Mouse (Mus musculus): ENCODE data around the gene Myo10. TPM values are rescaled to one million over a fixed set of nuclear protein-coding genes. Genes with fewer than 3 reads are reported as not detected.

Myo10 gene
- polyA plus RNA-seq, 1 experiment: 20.8 TPM

DNA sequence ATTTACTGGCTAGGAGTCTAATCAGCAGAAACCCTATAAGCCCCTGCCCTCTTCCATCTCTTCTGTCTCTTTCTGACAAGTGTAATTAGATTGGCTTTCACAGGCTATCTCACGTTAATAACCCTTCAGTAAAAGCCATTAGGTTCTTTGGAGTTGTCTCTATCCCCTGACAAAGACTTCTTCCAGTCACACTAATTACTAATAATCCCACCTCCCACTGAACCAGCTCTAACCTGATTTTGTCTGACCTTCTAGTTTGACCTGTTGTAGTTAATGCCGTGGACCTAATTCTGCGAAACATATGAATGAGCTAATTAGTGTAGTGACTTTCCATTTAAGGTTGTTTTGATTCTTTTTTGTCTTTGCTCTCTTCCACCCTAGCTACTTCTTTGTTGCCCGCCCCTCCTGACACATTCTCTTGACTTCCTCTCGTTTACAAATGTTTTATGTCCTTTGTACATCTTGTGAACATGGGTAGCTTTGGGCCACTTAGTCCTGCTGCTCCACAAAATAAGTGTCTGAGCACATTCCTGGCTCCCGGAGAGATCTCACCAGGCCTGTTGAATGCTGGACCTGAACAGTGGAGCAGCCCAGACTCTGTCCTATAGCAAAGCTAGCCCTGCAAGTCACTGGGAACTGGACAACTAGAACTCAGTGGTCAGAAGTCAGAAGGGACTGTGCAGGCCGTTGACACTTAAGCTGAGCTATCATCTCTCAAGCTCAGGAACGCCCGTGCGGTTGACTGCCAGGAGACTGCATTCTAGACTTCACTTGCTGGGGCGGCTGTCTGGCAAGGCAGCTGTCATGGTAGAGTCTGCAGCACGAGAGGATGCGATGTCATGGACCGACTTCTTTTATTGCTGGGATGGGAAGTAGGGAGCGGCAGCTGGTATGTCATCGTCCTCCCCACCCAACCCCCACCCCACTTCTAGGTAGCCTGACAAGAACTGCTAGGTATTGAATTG, 47.2 kb downstream of the Myo10 start:
- no peaks in the 10 kb centered on the region for H3K27me3 ChIP-seq (ENCODE audit: control insufficient read depth, insufficient read depth, low read length)
- TF ChIP-seq CTCF (IDR thresholded peaks at IDR 0.05; ENCODE audit: extremely low read depth, insufficient read length, insufficient replicate concordance, low read depth, low read length) (no peak), POLR2A (IDR thresholded peaks at IDR 0.05; ENCODE audit: low read depth, low read length) (no peak)
- H3K4me3 ChIP-seq (ENCODE audit: low read depth, low read length): no peak overlapping the region
- no peaks in the 10 kb centered on the region for H3K4me1 ChIP-seq (ENCODE audit: control insufficient read depth, insufficient read depth, insufficient read length, low read length)
- H3K27ac ChIP-seq (ENCODE audit: insufficient read depth, low read depth, low read length): no peak overlapping the region
- H3K36me3 ChIP-seq (ENCODE audit: control insufficient read depth, insufficient read depth, low read length): 0 out of 2 replicates have a peak, but pooled peaks cover 2% of the 10 kb centered on the region
- 65% methylated on average over 16 of the region's 16 CpGs for WGBS

DNA sequence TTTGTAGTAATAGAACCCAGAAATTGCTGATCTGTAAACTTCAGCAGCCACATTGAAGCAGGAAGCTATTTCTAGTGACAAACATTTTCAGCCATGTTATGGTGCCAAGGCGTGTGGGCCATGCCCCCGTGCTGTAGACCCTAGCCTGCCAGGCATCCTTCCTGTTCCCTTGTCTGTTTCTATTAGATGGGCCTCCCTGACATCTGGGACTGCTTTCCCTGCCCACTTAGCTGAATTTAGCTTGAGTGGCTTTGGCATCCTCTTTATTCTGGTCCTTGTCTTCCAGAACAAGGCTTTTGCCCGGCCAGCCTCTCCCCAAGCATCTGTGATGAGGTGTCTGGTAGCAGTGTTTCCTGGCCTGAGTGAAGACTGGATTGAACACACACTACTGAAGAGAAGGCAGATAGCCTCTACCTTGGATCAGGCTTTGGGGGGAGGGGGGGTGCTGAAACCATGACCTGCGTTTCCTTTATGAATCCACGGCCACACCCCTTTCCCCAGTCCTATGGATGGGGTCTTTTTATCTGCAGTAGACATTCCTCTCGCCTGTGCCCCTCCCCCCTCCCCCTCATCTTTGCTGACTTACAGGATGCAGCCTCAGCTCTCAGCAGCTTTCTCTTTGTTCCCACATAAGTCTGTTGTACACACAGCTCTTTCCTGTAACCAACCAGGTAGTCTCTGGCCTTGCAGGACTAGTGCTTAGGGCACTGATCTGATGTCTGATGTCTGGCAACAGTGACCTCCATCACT, 51.1 kb downstream of the Myo10 start:
- Histone ChIP-seq H3K36me3 (ENCODE audit: control insufficient read depth, insufficient read depth, low read length) (no peaks in the 10 kb centered on the region), H3K27me3 (ENCODE audit: control insufficient read depth, insufficient read depth, low read length) (no peaks in the 10 kb centered on the region), H3K27ac (ENCODE audit: insufficient read depth, low read depth, low read length) (no peak overlapping the region), H3K4me1 (ENCODE audit: control insufficient read depth, insufficient read depth, insufficient read length, low read length) (peaks cover 3% of the 10 kb centered on the region; the same call in 1 of the 2 replicates), H3K4me3 (ENCODE audit: low read depth, low read length) (no peak overlapping the region)
- TF ChIP-seq CTCF (IDR thresholded peaks at IDR 0.05; ENCODE audit: extremely low read depth, insufficient read length, insufficient replicate concordance, low read depth, low read length) (no peak), POLR2A (IDR thresholded peaks at IDR 0.05; ENCODE audit: low read depth, low read length) (no peak)
- 78% methylated on average over 6 of the region's 6 CpGs for WGBS

DNA sequence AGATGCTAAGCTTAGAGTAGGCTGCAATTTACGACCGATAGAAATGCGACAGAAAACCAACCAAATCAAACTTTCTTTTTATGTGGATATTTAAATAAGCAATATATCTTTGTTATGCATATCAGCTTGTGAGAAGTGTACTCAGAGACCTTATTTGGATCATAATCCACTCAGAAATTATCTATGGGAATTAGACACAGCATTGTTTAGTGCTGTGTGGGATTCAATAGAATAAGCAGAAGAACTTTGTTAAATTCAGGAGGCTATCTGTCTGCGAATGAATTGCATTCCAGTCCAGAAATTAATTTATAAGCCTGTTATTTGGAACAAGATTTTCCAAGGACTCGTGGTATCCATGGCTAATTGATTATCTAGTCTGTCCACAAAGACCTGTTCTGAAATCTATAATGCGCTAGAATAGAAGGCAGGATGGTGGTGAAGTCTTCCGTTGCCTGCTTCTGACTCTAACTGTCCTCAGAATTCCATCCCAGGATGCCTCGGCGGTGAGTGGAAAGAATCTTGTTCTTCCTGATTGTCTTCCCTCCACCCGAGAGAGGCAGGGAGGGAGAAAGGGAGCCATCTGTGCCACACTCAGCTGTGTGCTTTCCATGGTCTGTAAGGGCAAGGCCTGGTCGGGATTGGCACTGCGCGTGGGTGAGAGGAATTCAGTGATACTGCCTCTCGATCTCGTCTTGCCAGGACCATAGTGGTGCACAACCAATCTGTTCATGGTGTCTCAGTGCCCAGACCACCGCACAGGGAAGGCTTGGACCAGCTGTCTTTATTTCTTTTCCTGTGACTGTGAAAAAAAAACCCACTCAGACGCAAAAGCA, 52.0 kb downstream of the Myo10 start:
- no peaks in the 10 kb centered on the region for H3K36me3 ChIP-seq (ENCODE audit: control insufficient read depth, insufficient read depth, low read length)
- peaks cover 3% of the 10 kb centered on the region; the same call in 1 of the 2 replicates for H3K4me1 ChIP-seq (ENCODE audit: control insufficient read depth, insufficient read depth, insufficient read length, low read length)
- H3K4me3 ChIP-seq (ENCODE audit: low read depth, low read length): no peak overlapping the region
- TF ChIP-seq CTCF (IDR thresholded peaks at IDR 0.05; ENCODE audit: extremely low read depth, insufficient read length, insufficient replicate concordance, low read depth, low read length) (no peak), POLR2A (IDR thresholded peaks at IDR 0.05; ENCODE audit: low read depth, low read length) (no peak)
- no peaks in the 10 kb centered on the region for H3K27me3 ChIP-seq (ENCODE audit: control insufficient read depth, insufficient read depth, low read length)
- no peak overlapping the region for H3K27ac ChIP-seq (ENCODE audit: insufficient read depth, low read depth, low read length)
- 91% methylated on average over 17 of the region's 17 CpGs for WGBS

DNA sequence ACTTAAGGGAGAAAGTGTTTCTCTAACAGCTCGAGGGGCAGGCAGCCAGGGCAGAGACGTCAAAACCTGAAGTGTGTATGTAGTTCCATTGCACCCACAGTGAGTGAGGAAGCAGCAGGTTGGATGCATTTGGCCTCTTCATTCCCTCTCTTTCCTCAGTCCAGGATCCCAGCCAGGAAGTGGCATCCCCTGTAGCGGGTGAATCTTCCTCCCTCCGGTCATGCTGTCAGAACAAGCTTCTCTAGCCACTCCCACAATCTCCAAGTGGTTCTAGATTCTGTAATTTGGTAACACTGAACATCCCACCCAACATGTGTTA, 52.6 kb downstream of the Myo10 start:
- Histone ChIP-seq H3K36me3 (ENCODE audit: control insufficient read depth, insufficient read depth, low read length) (no peaks in the 10 kb centered on the region), H3K4me1 (ENCODE audit: control insufficient read depth, insufficient read depth, insufficient read length, low read length) (peaks cover 3% of the 10 kb centered on the region; the same call in 1 of the 2 replicates), H3K27ac (ENCODE audit: insufficient read depth, low read depth, low read length) (no peak overlapping the region), H3K27me3 (ENCODE audit: control insufficient read depth, insufficient read depth, low read length) (no peaks in the 10 kb centered on the region), H3K4me3 (ENCODE audit: low read depth, low read length) (no peak overlapping the region)
- TF ChIP-seq POLR2A (IDR thresholded peaks at IDR 0.05; ENCODE audit: low read depth, low read length): no peak
- TF ChIP-seq CTCF (IDR thresholded peaks at IDR 0.05; ENCODE audit: extremely low read depth, insufficient read length, insufficient replicate concordance, low read depth, low read length): no peak
- WGBS: 92% methylated on average over 4 of the region's 4 CpGs

DNA sequence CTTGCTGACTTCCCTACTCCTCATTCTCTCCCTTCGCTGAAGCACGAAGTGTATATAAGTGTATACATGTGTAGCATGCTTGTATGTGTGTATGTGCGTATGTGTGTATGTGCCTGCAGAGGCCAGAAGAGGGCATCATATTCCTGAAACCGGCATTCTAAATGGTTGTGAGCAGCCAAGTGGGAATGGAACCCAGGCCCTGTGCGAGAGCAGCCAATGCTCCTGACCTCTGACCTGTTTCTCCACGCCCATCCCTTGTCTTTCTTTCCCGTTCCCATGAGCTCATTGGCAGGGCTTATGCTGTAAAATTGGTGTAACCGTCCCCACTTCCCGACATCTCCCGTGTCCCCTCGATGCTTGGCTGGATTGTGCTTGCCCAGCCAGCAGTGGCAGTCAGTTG, 53.0 kb downstream of the Myo10 start:
- Histone ChIP-seq H3K27me3 (ENCODE audit: control insufficient read depth, insufficient read depth, low read length) (no peaks in the 10 kb centered on the region), H3K36me3 (ENCODE audit: control insufficient read depth, insufficient read depth, low read length) (no peaks in the 10 kb centered on the region), H3K4me3 (ENCODE audit: low read depth, low read length) (no peak overlapping the region), H3K27ac (ENCODE audit: insufficient read depth, low read depth, low read length) (no peak overlapping the region), H3K4me1 (ENCODE audit: control insufficient read depth, insufficient read depth, insufficient read length, low read length) (peaks cover 3% of the 10 kb centered on the region; the same call in 1 of the 2 replicates)
- 93% methylated on average over 11 of the region's 11 CpGs for WGBS
- TF ChIP-seq CTCF (IDR thresholded peaks at IDR 0.05; ENCODE audit: extremely low read depth, insufficient read length, insufficient replicate concordance, low read depth, low read length): no peak
- no peak for TF ChIP-seq POLR2A (IDR thresholded peaks at IDR 0.05; ENCODE audit: low read depth, low read length)

DNA sequence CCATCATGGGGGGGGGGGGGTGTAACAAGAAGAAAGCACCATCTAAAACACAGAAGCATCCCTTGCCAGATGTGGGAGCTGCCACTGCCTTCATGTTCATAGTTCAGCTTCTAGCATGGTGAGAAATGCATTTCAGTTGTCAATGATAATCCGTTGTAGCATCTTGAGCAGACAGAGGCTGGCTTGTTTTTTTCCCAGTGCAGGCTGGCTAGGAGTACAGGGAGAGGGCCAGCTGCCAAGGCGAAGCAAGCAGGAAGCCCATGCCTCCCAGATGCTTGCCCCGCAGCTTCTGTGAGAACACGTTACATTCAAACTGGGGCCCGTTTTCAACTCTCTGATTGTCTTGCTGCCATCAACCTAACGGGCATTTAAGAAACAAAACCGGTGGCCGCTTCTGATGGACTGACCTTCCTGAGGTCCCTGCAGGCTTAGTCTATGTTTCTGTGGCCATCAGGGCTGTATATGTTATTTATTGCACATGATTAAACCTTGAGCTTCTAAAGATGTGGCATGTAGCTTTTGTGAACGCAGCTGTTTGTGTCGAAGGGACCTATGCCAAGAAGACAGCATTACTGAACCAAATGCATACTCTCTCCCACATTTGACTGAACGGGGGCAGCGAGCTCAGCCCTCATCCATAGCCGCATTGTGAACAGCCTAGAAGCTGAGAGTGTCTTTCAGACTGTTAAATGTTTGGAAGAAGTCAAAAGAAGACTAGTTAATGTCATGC, 53.9 kb downstream of the Myo10 start:
- WGBS: 77% methylated on average over 13 of the region's 13 CpGs
- Histone ChIP-seq H3K4me1 (ENCODE audit: control insufficient read depth, insufficient read depth, insufficient read length, low read length) (peaks cover 3% of the 10 kb centered on the region; the same call in 1 of the 2 replicates), H3K36me3 (ENCODE audit: control insufficient read depth, insufficient read depth, low read length) (no peaks in the 10 kb centered on the region), H3K4me3 (ENCODE audit: low read depth, low read length) (no peak overlapping the region), H3K27me3 (ENCODE audit: control insufficient read depth, insufficient read depth, low read length) (no peaks in the 10 kb centered on the region), H3K27ac (ENCODE audit: insufficient read depth, low read depth, low read length) (no peak overlapping the region)
- no peak for TF ChIP-seq POLR2A (IDR thresholded peaks at IDR 0.05; ENCODE audit: low read depth, low read length)

All from small intestine, adult 2 months (tissue).